Mouse (Mus musculus): ENCODE measurements around the gene Iffo1.

The Iffo1 gene

GRCm38 (mm10) chr6:125145001-125145400 is at the start of gene Iffo1:
Iffo1 (plus strand) TSS chr6:125145241.
- peak; percentile 93 for DNase-seq

DNA sequence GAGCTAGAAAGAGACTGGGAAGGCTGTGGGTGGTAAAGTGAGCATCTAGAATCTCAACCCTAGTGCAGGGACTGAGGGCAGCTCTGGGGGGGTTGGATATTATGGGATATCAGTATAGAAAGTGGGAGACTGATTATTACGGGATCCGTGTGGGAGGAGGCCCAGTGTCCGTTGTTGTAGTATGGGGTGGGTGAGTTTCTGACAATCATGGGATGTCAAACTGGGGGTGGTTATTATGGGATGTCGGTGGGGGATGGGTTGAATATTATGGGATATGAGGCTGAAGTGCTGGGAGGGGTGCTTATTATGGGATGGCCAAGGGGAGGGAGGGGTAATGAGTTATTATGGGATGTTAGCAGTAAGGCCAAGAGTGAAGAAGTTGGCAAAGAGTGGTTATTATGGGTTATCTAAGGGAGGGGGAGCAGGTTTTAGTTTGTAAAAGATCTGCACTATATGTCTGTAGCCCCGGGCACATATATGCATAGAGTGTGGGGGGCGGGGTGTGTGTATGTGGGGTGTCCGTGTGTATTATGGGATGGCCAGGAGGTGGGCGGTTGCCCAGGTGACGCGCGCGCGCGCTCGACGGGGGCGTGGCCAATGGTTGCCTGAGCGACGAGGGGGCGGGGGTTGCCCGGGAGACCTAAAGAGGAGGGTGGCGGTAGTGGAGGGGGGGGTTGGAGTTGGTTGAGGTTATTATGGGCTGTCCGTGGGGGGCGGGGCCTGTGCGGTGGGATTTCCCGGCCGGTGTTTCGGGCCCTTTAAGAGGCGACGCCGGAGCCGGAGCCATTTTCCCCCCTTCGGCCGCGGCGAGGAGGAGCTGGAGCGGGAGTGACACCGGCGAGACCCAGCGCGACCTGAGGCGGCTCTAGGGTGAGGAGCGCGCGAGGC is 49.4 kb upstream of the Iffo1 start, which contains the start of gene Chd4:
TSS of gene Chd4 (plus strand) at position 591 of the 888 bp plus-strand sequence.
- peak; percentile 99 for DNase-seq

GRCm38 (mm10) chr6:125096279-125096596 is 48.8 kb upstream of the Iffo1 start:
- DNase-seq = no peak

DNA sequence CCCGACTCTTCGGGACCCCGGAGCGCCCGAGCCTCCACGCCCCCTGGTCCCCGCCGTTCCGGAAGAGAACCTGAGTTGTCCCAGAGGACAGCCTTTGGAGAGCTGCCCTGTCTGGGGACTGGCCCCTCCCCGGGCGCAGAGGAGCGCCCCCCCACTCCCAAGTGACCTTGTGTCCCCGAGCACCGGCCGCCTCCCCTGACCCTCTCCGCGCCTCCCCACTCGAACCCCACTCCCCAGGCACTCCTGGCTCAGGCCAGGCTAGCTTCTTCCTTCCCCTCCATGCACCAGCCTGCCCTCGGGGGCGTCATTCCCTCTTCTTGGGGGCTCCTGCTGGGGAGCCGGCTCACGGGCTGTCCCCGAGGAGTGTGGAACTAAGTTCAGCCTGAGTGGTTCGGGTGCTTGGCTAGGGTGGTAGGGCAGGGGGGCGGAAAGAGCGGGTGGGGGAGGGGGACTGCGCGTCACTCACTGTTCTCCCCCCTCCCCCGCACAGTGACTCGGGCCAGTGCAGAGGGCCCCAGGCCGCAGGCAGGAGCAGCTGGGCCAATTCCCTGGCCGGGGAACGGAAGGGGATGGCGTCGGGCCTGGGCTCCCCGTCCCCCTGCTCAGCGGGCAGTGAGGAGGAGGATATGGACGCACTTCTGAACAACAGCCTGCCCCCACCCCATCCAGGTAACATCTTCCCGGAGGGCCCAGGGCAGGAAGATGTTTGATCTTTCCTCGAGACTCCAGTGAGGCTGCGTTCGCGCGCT is 48.3 kb upstream of the Iffo1 start:
- peak; percentile 87 for DNase-seq

GRCm38 (mm10) chr6:125097346-125097689 is 47.7 kb upstream of the Iffo1 start:
- DNase-seq = no peak

DNA sequence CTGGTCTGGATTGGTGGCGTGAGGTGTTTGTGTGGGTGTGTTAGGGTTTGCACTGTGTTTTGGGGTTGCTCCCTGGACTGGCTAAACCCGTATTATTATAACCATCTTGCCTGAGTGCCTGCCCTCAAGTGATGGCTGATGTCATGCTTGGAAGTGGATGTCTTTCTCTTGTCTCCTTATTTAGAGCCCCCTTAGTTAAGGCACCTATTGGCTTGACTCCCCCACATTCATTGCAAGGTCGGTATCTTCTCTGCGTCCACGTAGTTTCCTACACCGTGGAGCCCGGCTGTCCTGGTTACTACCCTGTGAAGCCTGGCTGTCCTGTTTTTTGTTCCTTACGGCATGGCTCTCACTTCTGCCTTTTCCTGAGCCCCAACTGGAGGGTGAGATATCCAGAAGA is 47.1 kb upstream of the Iffo1 start:
- DNase-seq = no peak

DNA sequence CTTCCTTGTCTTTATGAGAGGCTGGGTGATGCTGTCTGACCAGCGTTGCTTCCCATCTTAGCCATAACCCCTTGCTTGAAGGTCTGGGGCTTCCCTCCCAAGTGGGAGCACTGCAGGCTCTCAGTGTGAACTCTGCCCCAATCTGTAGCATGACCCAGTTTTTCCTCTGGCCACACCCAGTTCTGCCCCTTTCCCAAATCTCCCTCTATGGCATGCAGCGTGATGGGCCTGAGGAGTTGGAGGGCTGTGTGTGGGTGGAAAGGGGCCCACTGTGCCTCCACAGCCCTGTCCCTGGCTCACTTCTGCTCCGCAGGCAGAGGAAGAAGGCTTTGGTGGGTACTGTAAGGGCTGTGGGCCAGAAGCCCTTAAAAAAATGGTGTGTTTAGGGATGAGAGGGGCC is 46.5 kb upstream of the Iffo1 start:
- DNase-seq = no peak

DNA sequence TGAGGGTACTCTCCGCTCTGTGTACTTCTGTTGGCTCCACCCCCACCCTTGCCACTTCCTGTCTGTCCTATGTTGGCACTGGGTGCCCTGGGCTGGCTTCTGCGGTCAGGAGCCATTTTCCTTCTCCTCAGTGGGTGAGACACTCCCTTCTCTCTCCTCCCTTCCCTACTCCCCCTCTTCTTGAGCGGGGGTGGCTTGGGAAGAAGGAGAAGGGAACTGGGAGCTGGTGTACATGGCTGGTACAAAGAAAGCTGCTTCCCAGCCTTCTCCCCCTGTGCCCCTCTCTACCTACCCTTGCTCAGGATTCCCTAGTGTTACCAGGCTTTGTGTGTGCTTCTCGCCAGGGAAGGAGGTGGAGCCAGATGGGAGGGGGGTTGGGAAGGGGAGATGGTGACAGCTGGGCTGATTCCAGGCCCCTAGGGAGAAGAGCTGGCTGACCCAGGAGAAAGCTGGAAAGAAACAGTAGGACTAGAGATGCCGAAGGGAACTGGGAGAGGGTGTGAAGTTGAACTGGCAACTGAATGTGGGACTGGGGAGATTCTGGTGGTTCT is 45.5 kb upstream of the Iffo1 start:
- DNase-seq = peak; percentile 72

GRCm38 (mm10) chr6:125101444-125101843 is 43.6 kb upstream of the Iffo1 start:
- no peak for DNase-seq

DNA sequence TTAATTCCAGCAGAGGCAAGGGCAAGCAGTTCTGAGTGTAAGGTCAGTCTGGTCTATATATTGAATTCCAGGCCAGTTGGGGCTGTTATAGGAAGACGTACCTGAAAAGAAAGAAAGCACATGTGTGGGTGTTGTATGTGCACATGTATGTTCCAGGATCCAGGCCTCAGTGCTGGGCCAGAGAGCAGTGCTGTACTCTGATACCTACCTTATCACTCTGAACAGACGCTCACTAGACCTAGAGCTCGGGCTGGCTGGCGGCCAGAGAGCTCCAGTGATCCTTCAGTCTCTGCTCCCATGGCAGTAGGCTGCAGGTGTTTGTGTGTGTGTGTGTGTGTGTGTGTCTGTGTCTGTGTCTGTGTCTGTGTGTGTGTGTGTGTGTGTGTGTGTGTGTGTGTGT is 40.8 kb upstream of the Iffo1 start:
- no peak for DNase-seq

DNA sequence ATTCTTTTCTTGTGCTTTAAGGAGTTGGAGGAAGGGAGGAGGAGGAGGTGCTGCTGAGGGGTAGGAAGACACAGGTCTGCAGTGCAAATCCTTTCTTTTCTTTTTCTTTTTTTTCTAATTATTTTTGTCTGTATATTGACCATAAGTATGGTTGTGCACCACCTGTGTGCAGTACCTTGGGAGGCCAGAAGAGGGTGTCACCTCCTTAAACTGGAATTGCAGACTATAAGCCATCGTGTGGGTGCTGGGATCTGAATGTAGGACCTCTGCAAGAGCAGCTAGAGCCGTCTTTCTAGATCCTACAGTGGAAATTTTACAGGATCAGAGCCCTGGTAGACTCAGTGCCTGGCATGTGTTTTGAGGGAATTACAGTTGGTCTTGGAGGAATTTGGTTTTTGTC is 37.3 kb upstream of the Iffo1 start:
- DNase-seq = no peak

GRCm38 (mm10) chr6:125109371-125109770 is 35.7 kb upstream of the Iffo1 start:
- no peak for DNase-seq

GRCm38 (mm10) chr6:125110927-125111326 is 34.1 kb upstream of the Iffo1 start:
- DNase-seq = peak; percentile 74

DNA sequence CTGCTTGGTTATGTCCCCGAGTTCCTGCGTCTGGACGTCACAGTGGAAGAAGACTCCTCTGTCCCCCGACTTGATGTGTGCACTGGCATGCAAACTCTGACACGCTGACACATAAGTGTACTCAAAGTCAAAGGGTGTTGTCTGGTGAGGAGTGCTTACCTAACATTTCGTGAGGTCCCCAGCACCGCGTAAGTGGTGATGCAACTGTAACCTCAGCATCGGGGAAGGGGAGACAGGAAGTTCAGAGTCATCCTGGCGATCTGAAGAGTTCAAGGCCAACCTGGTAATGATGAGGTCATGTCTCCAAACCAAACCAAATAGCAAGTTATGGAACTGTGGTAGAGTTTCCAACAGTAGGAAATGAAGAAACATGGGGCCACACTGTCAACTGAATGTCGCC is 32.5 kb upstream of the Iffo1 start:
- DNase-seq = no peak

DNA sequence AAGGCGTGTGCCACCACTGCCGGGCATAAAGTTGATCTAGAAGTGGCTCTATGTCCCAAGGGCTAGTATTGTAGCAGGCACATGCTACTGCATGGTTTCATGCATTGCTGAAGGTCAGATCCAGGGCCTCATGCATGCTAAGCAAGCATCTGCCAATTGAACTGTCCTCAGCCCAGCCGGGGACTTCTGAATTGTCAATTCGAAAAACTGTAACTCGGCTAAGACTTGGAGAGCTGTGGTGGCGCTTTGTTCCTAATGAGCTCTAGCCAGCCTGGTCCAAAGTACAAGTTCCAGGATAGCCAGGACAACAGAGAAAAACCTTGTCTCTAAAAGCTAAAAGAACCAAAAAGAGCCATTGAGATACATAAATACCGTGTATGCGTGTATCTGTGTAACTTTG is 25.7 kb upstream of the Iffo1 start:
- no peak for DNase-seq

GRCm38 (mm10) chr6:125128724-125129123 is 16.3 kb upstream of the Iffo1 start:
- DNase-seq = no peak

GRCm38 (mm10) chr6:125129710-125130402 is 15.2 kb upstream of the Iffo1 start:
- DNase-seq = peak; percentile 39

- peak; percentile 93 for DNase-seq
Observed at GRCm38 (mm10) chr6:125131302-125132156, 13.5 kb upstream of the Iffo1 start, which contains the start of gene Nop2. Nop2 (plus strand) TSS chr6:125131909.

DNA sequence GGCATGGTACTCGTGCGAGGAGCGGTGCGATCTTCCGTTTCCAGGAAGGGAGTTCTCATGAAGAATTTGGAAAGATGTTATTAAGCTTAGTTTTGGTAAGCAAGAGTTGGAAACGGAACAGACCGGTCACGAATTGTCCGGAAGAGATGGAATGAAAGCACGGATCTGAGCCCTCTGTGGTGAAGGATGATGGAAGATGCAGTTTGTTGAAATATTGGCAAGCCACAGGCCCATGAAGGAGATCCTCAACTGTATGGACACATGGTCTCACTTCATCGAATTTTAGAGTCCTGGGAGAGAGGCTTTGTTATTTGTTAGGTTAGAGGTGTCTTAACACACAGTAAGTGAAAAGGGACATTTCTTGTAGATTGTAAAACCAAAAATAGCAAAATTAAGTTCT is 12.6 kb upstream of the Iffo1 start:
- DNase-seq = no peak

DNA sequence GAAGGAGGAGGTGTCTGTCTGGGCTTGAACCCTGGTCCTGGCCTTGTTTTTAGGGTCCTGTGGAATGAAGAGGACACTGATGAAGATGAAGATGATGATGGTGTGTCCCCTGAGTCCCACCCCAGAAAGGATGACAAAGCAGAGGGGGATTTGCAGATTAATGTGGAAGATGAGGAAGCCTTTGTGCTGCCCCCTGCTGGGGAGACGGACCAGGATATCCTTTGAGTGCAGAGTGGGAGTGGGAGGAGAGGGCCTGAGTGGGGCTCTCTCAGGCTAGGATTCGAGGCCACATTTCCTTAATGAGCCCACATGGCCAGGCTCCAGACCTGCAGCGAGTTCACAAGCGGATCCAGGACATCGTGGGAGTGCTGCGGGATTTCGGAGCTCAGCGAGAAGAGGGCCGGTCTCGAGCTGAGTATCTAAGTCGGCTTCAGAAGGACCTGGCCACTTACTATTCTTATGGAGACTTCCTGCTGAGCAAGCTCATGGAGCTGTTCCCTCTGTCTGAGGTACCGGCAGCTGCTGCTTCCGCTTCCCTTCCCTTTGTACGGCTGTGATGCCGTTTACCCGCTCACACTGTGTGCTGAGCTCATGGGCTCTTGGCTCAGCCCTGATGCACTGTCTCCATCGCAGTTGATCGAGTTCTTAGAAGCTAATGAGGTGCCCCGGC is 7.9 kb upstream of the Iffo1 start:
- DNase-seq = peak; percentile 65

DNA sequence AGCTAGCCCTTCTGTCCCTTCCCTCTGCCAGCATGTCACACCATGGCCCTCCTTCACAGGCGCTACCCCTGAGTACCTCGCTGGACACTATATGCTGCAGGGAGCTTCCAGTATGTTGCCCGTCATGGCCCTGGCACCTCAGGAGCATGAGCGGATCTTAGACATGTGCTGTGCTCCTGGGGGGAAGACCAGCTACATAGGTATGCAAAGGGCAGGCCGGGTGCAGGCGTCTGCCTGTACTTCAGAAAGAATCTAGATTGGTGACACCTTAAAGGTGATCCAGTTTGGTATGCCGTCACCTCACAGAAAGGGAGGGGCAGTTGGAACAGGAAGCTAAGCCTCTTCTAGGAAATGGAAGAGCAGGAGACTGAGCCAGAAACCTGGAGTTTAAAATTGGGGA is 5.3 kb upstream of the Iffo1 start:
- no peak for DNase-seq

- no peak for DNase-seq
Observed at GRCm38 (mm10) chr6:125142436-125142835, 2.6 kb upstream of the Iffo1 start.
